Mouse (Mus musculus): ENCODE data around the gene CK137956. TPM values are rescaled to one million over a fixed set of nuclear protein-coding genes. Genes with fewer than 3 reads are reported as not detected.

The CK137956 gene
- total RNA-seq, 2 experiments from 2014 or later: not detected

- no peak for DNase-seq (ENCODE audit: low spot score in 2 of 2)
These were observed 35.4 kb downstream of the CK137956 start for GRCm38 (mm10) chr4:127935369-127935768.

DNA sequence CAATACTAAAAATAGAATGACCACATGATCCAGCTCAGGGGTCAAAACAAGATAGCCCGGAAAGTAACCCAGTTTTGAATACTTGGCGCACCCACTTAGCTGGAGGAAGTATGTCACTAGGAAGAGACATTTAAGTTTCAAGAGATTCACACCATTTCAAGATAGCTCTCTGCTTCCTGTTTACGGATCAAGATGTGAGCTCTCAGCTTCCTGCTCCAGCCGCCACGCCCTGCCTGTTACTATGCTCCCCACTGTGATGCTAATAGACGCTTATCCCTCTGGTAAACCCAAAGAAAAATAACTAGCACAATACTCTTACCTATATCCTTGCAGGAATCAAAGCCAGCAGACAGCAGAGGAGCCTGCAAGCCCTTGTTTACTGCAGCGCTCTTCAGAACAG, 57.2 kb downstream of the CK137956 start:
- no peak for DNase-seq (ENCODE audit: low spot score in 2 of 2)

DNA sequence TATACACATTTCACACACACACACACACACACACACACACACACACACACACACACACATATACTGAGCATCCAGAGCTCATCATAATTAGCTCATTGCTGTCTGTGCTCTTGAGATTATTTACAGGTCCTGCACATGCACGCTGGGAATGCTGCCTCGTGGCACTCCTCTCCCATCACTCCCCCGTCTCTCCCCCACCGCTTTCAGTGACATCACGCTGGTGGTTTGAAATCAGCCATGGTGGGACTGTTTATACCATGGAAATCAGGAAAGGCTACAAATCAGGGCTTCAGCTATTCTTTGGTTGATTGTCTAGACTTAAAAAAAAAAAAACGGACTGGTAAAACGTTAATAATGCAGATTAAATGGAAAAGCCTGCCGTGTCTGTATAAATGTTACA, 63.6 kb downstream of the CK137956 start:
- no peak for DNase-seq (ENCODE audit: low spot score in 2 of 2)

DNA sequence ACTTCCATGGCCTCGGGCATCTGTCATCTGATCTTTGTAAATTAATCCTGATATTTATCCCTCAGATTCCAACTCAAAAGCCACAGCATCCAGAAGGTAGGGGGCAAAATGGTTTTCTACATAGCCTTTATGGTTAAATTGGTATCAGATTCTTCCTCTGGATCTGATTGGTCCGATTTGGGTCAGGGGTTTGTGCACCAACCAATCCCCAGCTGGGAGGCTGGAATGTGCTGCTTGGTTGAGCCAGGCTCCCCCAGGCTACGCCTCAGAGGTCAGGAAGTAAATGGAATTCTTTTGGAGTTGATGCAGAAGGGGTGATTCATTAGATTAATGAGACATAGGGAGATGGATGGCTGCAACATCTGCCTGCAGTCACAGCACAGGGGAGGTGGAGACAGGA, 66.8 kb downstream of the CK137956 start:
- DNase-seq (ENCODE audit: low spot score in 2 of 2): no peak

- no peak for DNase-seq (ENCODE audit: low spot score in 2 of 2)
These were observed 69.8 kb downstream of the CK137956 start for GRCm38 (mm10) chr4:127900893-127901456.

DNA sequence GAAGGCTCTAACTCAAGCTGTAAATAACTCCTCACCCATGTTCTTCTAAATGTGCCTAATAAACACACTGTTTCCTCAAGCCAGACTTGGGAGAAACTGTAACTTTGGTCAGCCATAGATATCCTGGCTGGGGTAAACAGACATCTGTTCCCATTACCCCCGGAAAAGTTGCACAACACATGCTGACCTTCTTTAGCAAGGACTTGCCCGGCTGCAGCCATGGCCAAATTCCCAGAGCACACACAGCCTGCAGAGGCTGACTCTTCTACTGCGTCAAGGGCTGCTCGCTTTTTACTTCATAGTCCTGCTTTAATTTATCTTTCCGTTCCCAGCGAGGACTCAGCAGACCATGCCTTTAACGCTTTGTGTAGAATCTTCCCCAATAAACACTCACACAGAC, 81.7 kb downstream of the CK137956 start:
- DNase-seq (ENCODE audit: low spot score in 2 of 2): no peak

DNA sequence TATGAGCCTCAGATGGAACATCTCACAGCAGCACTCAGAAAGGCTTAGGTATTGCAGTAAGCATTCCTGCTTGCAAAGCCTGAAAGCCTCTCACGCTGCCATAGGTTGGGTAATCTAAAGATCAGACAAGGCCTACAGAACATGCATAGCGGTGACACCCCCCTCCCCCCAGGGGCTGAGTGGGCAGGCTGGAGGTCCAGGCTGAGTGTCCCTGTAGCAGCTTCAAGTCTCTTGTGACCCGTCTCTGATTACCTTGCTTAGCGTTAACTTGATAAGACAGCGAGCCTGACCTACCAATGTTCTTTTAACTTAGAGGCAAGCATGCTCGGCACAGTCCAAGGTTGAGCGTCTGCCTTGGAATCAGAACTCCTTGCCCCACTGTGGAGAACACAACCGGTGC, 91.8 kb downstream of the CK137956 start:
- no peak for DNase-seq (ENCODE audit: low spot score in 2 of 2)

Other genes with a start within 250 kb of the CK137956 start
- gene Csmd2, start 16.9 kb upstream of the CK137956 start, total RNA-seq (2021): under 1 TPM; 0.36 to 0.52 TPM